Mouse (Mus musculus) left cerebral cortex, adult 18-20 months (tissue): ENCODE results near the gene Serpina9. TPM values are rescaled to one million over a fixed set of nuclear protein-coding genes. Genes with fewer than 3 reads are reported as not detected.

Source experiments
- DNase-seq, 2 experiments: peaks; one replicate each; pipeline ENCODE4 v3.0.0; 2021 to 2022; ENCODE audit warnings: low spot score in 2 of 2, mixed read lengths in 1 of 2
- long read RNA-seq, 2 experiments: library from polyadenylated mRNA; stranded (forward); transcript quantifications; one replicate each; pipeline ENCODE4 v2.0.0; 2021
- total RNA-seq, 2 experiments: library from RNA; stranded (reverse); gene quantifications; 2 replicates each; pipeline ENCODE4 v1.2.3; 2021

Serpina9 gene
- total RNA-seq: 1 to 10 TPM; 4.8 to 5.5 TPM
- long read RNA-seq, experiment 1, partial matches to known transcripts: 0 of 4 reads
- long read RNA-seq, experiment 1, other reads (novel, unspliced or antisense): 4 of 4 reads
- long read RNA-seq, experiment 2, partial matches to known transcripts: 4 of 6 reads
- long read RNA-seq, experiment 2, other reads (novel, unspliced or antisense): 1 of 6 reads

GRCm38 (mm10) chr12:104013620-104014019 is at the start of gene Serpina9:
Serpina9 (minus strand) TSS chr12:104013755.
- DNase-seq: no peak

- no peak for DNase-seq
Measured at GRCm38 (mm10) chr12:104061862-104062261, 48.3 kb upstream of the Serpina9 start.

GRCm38 (mm10) chr12:104060126-104060525 is 46.6 kb upstream of the Serpina9 start:
- DNase-seq: peak in 1 of 2 experiments; percentile 10

GRCm38 (mm10) chr12:104057531-104057930 is 44.0 kb upstream of the Serpina9 start:
- no peak for DNase-seq

GRCm38 (mm10) chr12:104057050-104057449 is 43.5 kb upstream of the Serpina9 start:
- DNase-seq: peak; percentile 71 to 83

GRCm38 (mm10) chr12:104055755-104056154 is 42.2 kb upstream of the Serpina9 start:
- DNase-seq: no peak

- no peak for DNase-seq
Measured at GRCm38 (mm10) chr12:104053995-104054394, 40.4 kb upstream of the Serpina9 start.

- DNase-seq: no peak
Measured at GRCm38 (mm10) chr12:104045713-104046112, 32.2 kb upstream of the Serpina9 start.

- DNase-seq: no peak
Measured at GRCm38 (mm10) chr12:104044343-104044742, 30.8 kb upstream of the Serpina9 start, which contains the start of gene Serpina12. Serpina12 (minus strand) TSS chr12:104044443.

GRCm38 (mm10) chr12:104042753-104043152 is 29.2 kb upstream of the Serpina9 start:
- DNase-seq: no peak

- peak; percentile 6 to 19 for DNase-seq
Measured at GRCm38 (mm10) chr12:104041401-104041800, 27.8 kb upstream of the Serpina9 start.

- no peak for DNase-seq
Measured at GRCm38 (mm10) chr12:104038181-104038580, 24.6 kb upstream of the Serpina9 start.

GRCm38 (mm10) chr12:104033752-104034151 is 20.2 kb upstream of the Serpina9 start:
- DNase-seq: no peak

GRCm38 (mm10) chr12:104029986-104030385 is 16.4 kb upstream of the Serpina9 start:
- DNase-seq: peak in 1 of 2 experiments; percentile 12

- DNase-seq: no peak
Measured at GRCm38 (mm10) chr12:104015280-104015679, 1.7 kb upstream of the Serpina9 start.

- DNase-seq: no peak
Measured at GRCm38 (mm10) chr12:104004689-104005088, 8.9 kb downstream of the Serpina9 start.

- no peak for DNase-seq
Measured at GRCm38 (mm10) chr12:104003238-104003612, 10.3 kb downstream of the Serpina9 start.

GRCm38 (mm10) chr12:104002569-104003237 is 10.9 kb downstream of the Serpina9 start:
- no peak for DNase-seq

- DNase-seq: no peak
Measured at GRCm38 (mm10) chr12:104000594-104000993, 13.0 kb downstream of the Serpina9 start.

GRCm38 (mm10) chr12:103999611-104000010 is 13.9 kb downstream of the Serpina9 start:
- peak in 1 of 2 experiments; percentile 15 for DNase-seq

- no peak for DNase-seq
Measured at GRCm38 (mm10) chr12:103996513-103996912, 17.0 kb downstream of the Serpina9 start.

- peak; percentile 82 to 88 for DNase-seq
Measured at GRCm38 (mm10) chr12:103995292-103996072, 18.1 kb downstream of the Serpina9 start.
